Mouse (Mus musculus): ENCODE measurements around the gene Gpr176.

GRCm38 (mm10) chr2:118315656-118316402 is 57.4 kb downstream of the Gpr176 start:
- TF ChIP-seq POLR2A (IDR thresholded peaks at IDR 0.05; ENCODE audit: borderline replicate concordance, insufficient read depth, low read length) (no peak), CTCF (IDR thresholded peaks at IDR 0.05; ENCODE audit: borderline replicate concordance, insufficient read depth, low read depth, low read length) (no peak)

Measured in cerebellum, adult 2 months (tissue).